Mouse (Mus musculus): Measurements from ENCODE around the gene Abcc8. TPM values are rescaled to one million over a fixed set of nuclear protein-coding genes. Genes with fewer than 3 reads are reported as not detected.

Abcc8 gene
- polyA plus RNA-seq, 1 experiment from 2014 or later, result 1.8 TPM

- Histone ChIP-seq H3K27ac (no peak overlapping the region), H3K4me3 (no peak overlapping the region), H3K27me3 (ENCODE audit: insufficient read depth, poor library complexity, severe bottlenecking) (peaks cover 46% of the 10 kb centered on the region), H3K36me3 (no peaks in the 10 kb centered on the region), H3K4me1 (replicated peaks) (peaks cover 19% of the 10 kb centered on the region), H3K9me3 (no peaks in the 10 kb centered on the region)
- no peak for DNase-seq (ENCODE audit: low spot score)
- WGBS, result 93% methylated on average over 19 of the region's 19 CpGs
Measured at GRCm38 (mm10) chr7:46098919-46099286, 80.9 kb downstream of the Abcc8 start.

GRCm38 (mm10) chr7:46098221-46098918, 81.5 kb downstream of the Abcc8 start:
- Histone ChIP-seq H3K4me3 (no peak overlapping the region), H3K9me3 (no peaks in the 10 kb centered on the region), H3K4me1 (replicated peaks) (peaks cover 19% of the 10 kb centered on the region), H3K27me3 (ENCODE audit: insufficient read depth, poor library complexity, severe bottlenecking) (peaks cover 46% of the 10 kb centered on the region), H3K27ac (no peak overlapping the region), H3K36me3 (no peaks in the 10 kb centered on the region)
- no peak for DNase-seq (ENCODE audit: low spot score)
- WGBS, result 87% methylated on average over 19 of the region's 19 CpGs

- no peaks in the 10 kb centered on the region for H3K9me3 ChIP-seq
- no peak overlapping the region for H3K27ac ChIP-seq
- 67% methylated on average over 4 of the region's 4 CpGs for WGBS
- H3K27me3 ChIP-seq (ENCODE audit: insufficient read depth, poor library complexity, severe bottlenecking), result peaks cover 46% of the 10 kb centered on the region
- H3K4me3 ChIP-seq, result no peak overlapping the region
- no peak for DNase-seq (ENCODE audit: low spot score)
- peaks cover 27% of the 10 kb centered on the region for H3K4me1 ChIP-seq (replicated peaks)
- no peaks in the 10 kb centered on the region for H3K36me3 ChIP-seq
Measured at GRCm38 (mm10) chr7:46097319-46097783, 82.5 kb downstream of the Abcc8 start.

GRCm38 (mm10) chr7:46096136-46096535, 83.7 kb downstream of the Abcc8 start:
- no peak overlapping the region for H3K27ac ChIP-seq
- WGBS, result 2% methylated on average over 4 of the region's 4 CpGs
- H3K4me1 ChIP-seq (replicated peaks), result peaks cover 27% of the 10 kb centered on the region
- H3K9me3 ChIP-seq, result no peaks in the 10 kb centered on the region
- H3K27me3 ChIP-seq (ENCODE audit: insufficient read depth, poor library complexity, severe bottlenecking), result peaks cover 46% of the 10 kb centered on the region
- H3K4me3 ChIP-seq, result no peak overlapping the region
- H3K36me3 ChIP-seq, result no peaks in the 10 kb centered on the region
- peak; percentile 74 for DNase-seq (ENCODE audit: low spot score)

- Histone ChIP-seq H3K36me3 (no peaks in the 10 kb centered on the region), H3K4me1 (replicated peaks) (peaks cover 12% of the 10 kb centered on the region), H3K27ac (no peak overlapping the region), H3K27me3 (ENCODE audit: insufficient read depth, poor library complexity, severe bottlenecking) (peaks cover 20% of the 10 kb centered on the region), H3K4me3 (no peak overlapping the region), H3K9me3 (peaks cover 13% of the 10 kb centered on the region; the same call in 1 of the 2 replicates)
- no peak for DNase-seq (ENCODE audit: low spot score)
- 23% methylated on average over 8 of the region's 8 CpGs for WGBS
Measured at GRCm38 (mm10) chr7:46092803-46093202, 87.0 kb downstream of the Abcc8 start.

GRCm38 (mm10) chr7:46088241-46088640, 91.6 kb downstream of the Abcc8 start:
- DNase-seq (ENCODE audit: low spot score), result no peak
- H3K4me3 ChIP-seq, result no peak overlapping the region
- H3K9me3 ChIP-seq, result peaks cover 13% of the 10 kb centered on the region; the same call in 1 of the 2 replicates
- no peaks in the 10 kb centered on the region for H3K27me3 ChIP-seq (ENCODE audit: insufficient read depth, poor library complexity, severe bottlenecking)
- WGBS, result 92% methylated on average over 6 of the region's 6 CpGs
- H3K27ac ChIP-seq, result no peak overlapping the region
- H3K4me1 ChIP-seq (replicated peaks), result peaks cover 8% of the 10 kb centered on the region
- peaks cover 20% of the 10 kb centered on the region for H3K36me3 ChIP-seq

GRCm38 (mm10) chr7:46086378-46086777, 93.5 kb downstream of the Abcc8 start:
- no peak overlapping the region for H3K27ac ChIP-seq
- 88% methylated on average over 6 of the region's 6 CpGs for WGBS
- peaks cover 13% of the 10 kb centered on the region; the same call in 1 of the 2 replicates for H3K9me3 ChIP-seq
- H3K4me3 ChIP-seq, result no peak overlapping the region
- H3K27me3 ChIP-seq (ENCODE audit: insufficient read depth, poor library complexity, severe bottlenecking), result no peaks in the 10 kb centered on the region
- DNase-seq (ENCODE audit: low spot score), result no peak
- H3K36me3 ChIP-seq, result peaks cover 38% of the 10 kb centered on the region
- H3K4me1 ChIP-seq (replicated peaks), result no peaks in the 10 kb centered on the region

- WGBS, result 82% methylated on average over 16 of the region's 16 CpGs
- peaks cover 13% of the 10 kb centered on the region; the same call in 1 of the 2 replicates for H3K9me3 ChIP-seq
Measured at GRCm38 (mm10) chr7:46084839-46085513, 94.9 kb downstream of the Abcc8 start.

GRCm38 (mm10) chr7:46084024-46084423, 95.8 kb downstream of the Abcc8 start:
- Histone ChIP-seq H3K36me3 (peaks cover 62% of the 10 kb centered on the region), H3K27ac (no peak overlapping the region)
- WGBS, result 91% methylated on average over 10 of the region's 10 CpGs

More at GRCm38 (mm10) chr7:46084839-46085513, 94.9 kb downstream of the Abcc8 start:
- Histone ChIP-seq H3K4me3 (no peak overlapping the region), H3K27ac (no peak overlapping the region), H3K27me3 (ENCODE audit: insufficient read depth, poor library complexity, severe bottlenecking) (no peaks in the 10 kb centered on the region), H3K4me1 (replicated peaks) (no peaks in the 10 kb centered on the region), H3K36me3 (peaks cover 52% of the 10 kb centered on the region)
- no peak for DNase-seq (ENCODE audit: low spot score)

GRCm38 (mm10) chr7:46077675-46078074, 102.2 kb downstream of the Abcc8 start:
- Histone ChIP-seq H3K4me3 (no peak overlapping the region), H3K27me3 (ENCODE audit: insufficient read depth, poor library complexity, severe bottlenecking) (no peaks in the 10 kb centered on the region), H3K9me3 (no peaks in the 10 kb centered on the region), H3K36me3 (peaks cover 99% of the 10 kb centered on the region), H3K4me1 (replicated peaks) (no peaks in the 10 kb centered on the region), H3K27ac (no peak overlapping the region)
- WGBS, result 94% methylated on average over 12 of the region's 12 CpGs
- no peak for DNase-seq (ENCODE audit: low spot score)

More at GRCm38 (mm10) chr7:46084024-46084423, 95.8 kb downstream of the Abcc8 start:
- H3K9me3 ChIP-seq, result peaks cover 8% of the 10 kb centered on the region; the same call in 1 of the 2 replicates
- no peak for DNase-seq (ENCODE audit: low spot score)
- H3K27me3 ChIP-seq (ENCODE audit: insufficient read depth, poor library complexity, severe bottlenecking), result no peaks in the 10 kb centered on the region
- no peaks in the 10 kb centered on the region for H3K4me1 ChIP-seq (replicated peaks)
- H3K4me3 ChIP-seq, result no peak overlapping the region

GRCm38 (mm10) chr7:46076844-46077243, 103.0 kb downstream of the Abcc8 start:
- Histone ChIP-seq H3K27me3 (ENCODE audit: insufficient read depth, poor library complexity, severe bottlenecking) (no peaks in the 10 kb centered on the region), H3K4me3 (no peak overlapping the region), H3K4me1 (replicated peaks) (no peaks in the 10 kb centered on the region), H3K9me3 (no peaks in the 10 kb centered on the region), H3K27ac (no peak overlapping the region), H3K36me3 (peaks cover 99% of the 10 kb centered on the region)
- DNase-seq (ENCODE audit: low spot score), result no peak
- 93% methylated on average over 7 of the region's 7 CpGs for WGBS

- WGBS, result 97% methylated on average over 8 of the region's 8 CpGs
- Histone ChIP-seq H3K27ac (no peak overlapping the region), H3K36me3 (peaks cover 100% of the 10 kb centered on the region), H3K4me1 (replicated peaks) (no peaks in the 10 kb centered on the region), H3K27me3 (ENCODE audit: insufficient read depth, poor library complexity, severe bottlenecking) (no peaks in the 10 kb centered on the region), H3K9me3 (no peaks in the 10 kb centered on the region), H3K4me3 (no peak overlapping the region)
- DNase-seq (ENCODE audit: low spot score), result no peak
Measured at GRCm38 (mm10) chr7:46068831-46069230, 111.0 kb downstream of the Abcc8 start.

GRCm38 (mm10) chr7:46063296-46063695, 116.5 kb downstream of the Abcc8 start:
- H3K27me3 ChIP-seq (ENCODE audit: insufficient read depth, poor library complexity, severe bottlenecking), result no peaks in the 10 kb centered on the region
- H3K36me3 ChIP-seq, result peaks cover 100% of the 10 kb centered on the region
- no peaks in the 10 kb centered on the region for H3K4me1 ChIP-seq (replicated peaks)
- no peaks in the 10 kb centered on the region for H3K9me3 ChIP-seq
- WGBS, result 96% methylated on average over 6 of the region's 6 CpGs
- DNase-seq (ENCODE audit: low spot score), result no peak
- no peak overlapping the region for H3K27ac ChIP-seq
- H3K4me3 ChIP-seq, result no peak overlapping the region
